Mouse (Mus musculus): Measurements from ENCODE around the gene Fam168a. TPM values are rescaled to one million over a fixed set of nuclear protein-coding genes. Genes with fewer than 3 reads are reported as not detected.

Gene Fam168a
- polyA plus RNA-seq, 1 experiment from 2014 or later = 102 TPM

- WGBS = 81% methylated on average over 5 of the region's 5 CpGs
- Histone ChIP-seq H3K4me2 (ENCODE audit: low read length) (no peak overlapping the region), H3K27ac (ENCODE audit: low read depth, low read length) (no peak overlapping the region), H3K4me1 (ENCODE audit: control insufficient read depth, insufficient read depth, low read depth, low read length) (no peaks in the 10 kb centered on the region), H3K9me3 (ENCODE audit: control insufficient read depth, low read length) (no peaks in the 10 kb centered on the region), H3K27me3 (replicated peaks; ENCODE audit: control insufficient read depth, insufficient read depth, low read length) (no peaks in the 10 kb centered on the region), H3K36me3 (ENCODE audit: control insufficient read depth, insufficient read depth, low read length) (peaks cover 12% of the 10 kb centered on the region; the same call in 1 of the 2 replicates), H3K9ac (ENCODE audit: low read depth, low read length) (no peak overlapping the region), H3K4me3 (ENCODE audit: low read length) (no peak overlapping the region)
- ATAC-seq = no peak
Observed at GRCm38 (mm10) chr7:100871892-100872291, 165.5 kb downstream of the Fam168a start.

- no peaks in the 10 kb centered on the region for H3K27me3 ChIP-seq (replicated peaks; ENCODE audit: control insufficient read depth, insufficient read depth, low read length)
- peaks cover 20% of the 10 kb centered on the region; the same call in 1 of the 2 replicates for H3K36me3 ChIP-seq (ENCODE audit: control insufficient read depth, insufficient read depth, low read length)
- no peaks in the 10 kb centered on the region for H3K9me3 ChIP-seq (ENCODE audit: control insufficient read depth, low read length)
- no peak overlapping the region for H3K4me2 ChIP-seq (ENCODE audit: low read length)
- H3K9ac ChIP-seq (ENCODE audit: low read depth, low read length) = no peak overlapping the region
- no peaks in the 10 kb centered on the region for H3K4me1 ChIP-seq (ENCODE audit: control insufficient read depth, insufficient read depth, low read depth, low read length)
- ATAC-seq = no peak
- no peak overlapping the region for H3K27ac ChIP-seq (ENCODE audit: low read depth, low read length)
- 93% methylated on average over 13 of the region's 13 CpGs for WGBS
- no peak overlapping the region for H3K4me3 ChIP-seq (ENCODE audit: low read length)
Observed at GRCm38 (mm10) chr7:100873197-100873596, 166.8 kb downstream of the Fam168a start.

- H3K4me2 ChIP-seq (ENCODE audit: low read length) = no peak overlapping the region
- ATAC-seq = no peak
- WGBS = 78% methylated on average over 1 of the region's 1 CpGs
- H3K36me3 ChIP-seq (ENCODE audit: control insufficient read depth, insufficient read depth, low read length) = peaks cover 23% of the 10 kb centered on the region; the same call in 1 of the 2 replicates
- no peak overlapping the region for H3K9ac ChIP-seq (ENCODE audit: low read depth, low read length)
- no peaks in the 10 kb centered on the region for H3K27me3 ChIP-seq (replicated peaks; ENCODE audit: control insufficient read depth, insufficient read depth, low read length)
- H3K27ac ChIP-seq (ENCODE audit: low read depth, low read length) = no peak overlapping the region
- no peak overlapping the region for H3K4me3 ChIP-seq (ENCODE audit: low read length)
- H3K9me3 ChIP-seq (ENCODE audit: control insufficient read depth, low read length) = no peaks in the 10 kb centered on the region
- no peaks in the 10 kb centered on the region for H3K4me1 ChIP-seq (ENCODE audit: control insufficient read depth, insufficient read depth, low read depth, low read length)
Observed at GRCm38 (mm10) chr7:100875822-100876221, 169.4 kb downstream of the Fam168a start.

GRCm38 (mm10) chr7:100876293-100876692 lies 169.9 kb downstream of the Fam168a start:
- no peaks in the 10 kb centered on the region for H3K4me1 ChIP-seq (ENCODE audit: control insufficient read depth, insufficient read depth, low read depth, low read length)
- 90% methylated on average over 13 of the region's 13 CpGs for WGBS
- H3K36me3 ChIP-seq (ENCODE audit: control insufficient read depth, insufficient read depth, low read length) = peaks cover 23% of the 10 kb centered on the region; the same call in 1 of the 2 replicates
- no peak overlapping the region for H3K4me3 ChIP-seq (ENCODE audit: low read length)
- ATAC-seq = no peak
- H3K27me3 ChIP-seq (replicated peaks; ENCODE audit: control insufficient read depth, insufficient read depth, low read length) = no peaks in the 10 kb centered on the region
- H3K4me2 ChIP-seq (ENCODE audit: low read length) = no peak overlapping the region
- H3K27ac ChIP-seq (ENCODE audit: low read depth, low read length) = no peak overlapping the region
- no peaks in the 10 kb centered on the region for H3K9me3 ChIP-seq (ENCODE audit: control insufficient read depth, low read length)
- no peak overlapping the region for H3K9ac ChIP-seq (ENCODE audit: low read depth, low read length)

GRCm38 (mm10) chr7:100876771-100877170 lies 170.3 kb downstream of the Fam168a start:
- Histone ChIP-seq H3K9ac (ENCODE audit: low read depth, low read length) (no peak overlapping the region), H3K9me3 (ENCODE audit: control insufficient read depth, low read length) (no peaks in the 10 kb centered on the region), H3K27ac (ENCODE audit: low read depth, low read length) (no peak overlapping the region), H3K4me1 (ENCODE audit: control insufficient read depth, insufficient read depth, low read depth, low read length) (no peaks in the 10 kb centered on the region), H3K4me2 (ENCODE audit: low read length) (no peak overlapping the region), H3K36me3 (ENCODE audit: control insufficient read depth, insufficient read depth, low read length) (peaks cover 23% of the 10 kb centered on the region; the same call in 1 of the 2 replicates), H3K4me3 (ENCODE audit: low read length) (no peak overlapping the region), H3K27me3 (replicated peaks; ENCODE audit: control insufficient read depth, insufficient read depth, low read length) (no peaks in the 10 kb centered on the region)
- ATAC-seq = no peak
- WGBS = 86% methylated on average over 9 of the region's 9 CpGs

- no peak for ATAC-seq
- no peaks in the 10 kb centered on the region for H3K4me1 ChIP-seq (ENCODE audit: control insufficient read depth, insufficient read depth, low read depth, low read length)
- no peak overlapping the region for H3K27ac ChIP-seq (ENCODE audit: low read depth, low read length)
- no peak overlapping the region for H3K4me2 ChIP-seq (ENCODE audit: low read length)
- no peaks in the 10 kb centered on the region for H3K27me3 ChIP-seq (replicated peaks; ENCODE audit: control insufficient read depth, insufficient read depth, low read length)
- H3K36me3 ChIP-seq (ENCODE audit: control insufficient read depth, insufficient read depth, low read length) = peaks cover 27% of the 10 kb centered on the region
- H3K9ac ChIP-seq (ENCODE audit: low read depth, low read length) = no peak overlapping the region
- no peaks in the 10 kb centered on the region for H3K9me3 ChIP-seq (ENCODE audit: control insufficient read depth, low read length)
- 25% methylated on average over 20 of the region's 20 CpGs for WGBS
- no peak overlapping the region for H3K4me3 ChIP-seq (ENCODE audit: low read length)
Observed at GRCm38 (mm10) chr7:100879595-100879994, 173.2 kb downstream of the Fam168a start.

GRCm38 (mm10) chr7:100881531-100881930 lies 175.1 kb downstream of the Fam168a start:
- Histone ChIP-seq H3K4me1 (ENCODE audit: control insufficient read depth, insufficient read depth, low read depth, low read length) (no peaks in the 10 kb centered on the region), H3K9me3 (ENCODE audit: control insufficient read depth, low read length) (no peaks in the 10 kb centered on the region), H3K4me3 (ENCODE audit: low read length) (no peak overlapping the region), H3K36me3 (ENCODE audit: control insufficient read depth, insufficient read depth, low read length) (peaks cover 29% of the 10 kb centered on the region), H3K27ac (ENCODE audit: low read depth, low read length) (no peak overlapping the region), H3K27me3 (replicated peaks; ENCODE audit: control insufficient read depth, insufficient read depth, low read length) (no peaks in the 10 kb centered on the region), H3K4me2 (ENCODE audit: low read length) (no peak overlapping the region), H3K9ac (ENCODE audit: low read depth, low read length) (no peak overlapping the region)
- no peak for ATAC-seq
- WGBS = 94% methylated on average over 9 of the region's 9 CpGs

- Histone ChIP-seq H3K4me1 (ENCODE audit: control insufficient read depth, insufficient read depth, low read depth, low read length) (no peaks in the 10 kb centered on the region), H3K36me3 (ENCODE audit: control insufficient read depth, insufficient read depth, low read length) (peaks cover 25% of the 10 kb centered on the region), H3K9me3 (ENCODE audit: control insufficient read depth, low read length) (no peaks in the 10 kb centered on the region), H3K9ac (ENCODE audit: low read depth, low read length) (no peak overlapping the region), H3K4me3 (ENCODE audit: low read length) (no peak overlapping the region), H3K4me2 (ENCODE audit: low read length) (no peak overlapping the region), H3K27ac (ENCODE audit: low read depth, low read length) (no peak overlapping the region), H3K27me3 (replicated peaks; ENCODE audit: control insufficient read depth, insufficient read depth, low read length) (no peaks in the 10 kb centered on the region)
- ATAC-seq = no peak
- 92% methylated on average over 4 of the region's 4 CpGs for WGBS
Observed at GRCm38 (mm10) chr7:100881950-100882349, 175.5 kb downstream of the Fam168a start.

GRCm38 (mm10) chr7:100884460-100884859 lies 178.0 kb downstream of the Fam168a start:
- Histone ChIP-seq H3K27me3 (replicated peaks; ENCODE audit: control insufficient read depth, insufficient read depth, low read length) (no peaks in the 10 kb centered on the region), H3K4me3 (ENCODE audit: low read length) (no peak overlapping the region), H3K4me1 (ENCODE audit: control insufficient read depth, insufficient read depth, low read depth, low read length) (no peaks in the 10 kb centered on the region), H3K4me2 (ENCODE audit: low read length) (no peak overlapping the region), H3K9ac (ENCODE audit: low read depth, low read length) (no peak overlapping the region), H3K9me3 (ENCODE audit: control insufficient read depth, low read length) (no peaks in the 10 kb centered on the region), H3K27ac (ENCODE audit: low read depth, low read length) (no peak overlapping the region), H3K36me3 (ENCODE audit: control insufficient read depth, insufficient read depth, low read length) (peaks cover 18% of the 10 kb centered on the region)
- no peak for ATAC-seq
- 92% methylated on average over 4 of the region's 4 CpGs for WGBS

- Histone ChIP-seq H3K9ac (ENCODE audit: low read depth, low read length) (no peak overlapping the region), H3K27me3 (replicated peaks; ENCODE audit: control insufficient read depth, insufficient read depth, low read length) (no peaks in the 10 kb centered on the region), H3K36me3 (ENCODE audit: control insufficient read depth, insufficient read depth, low read length) (peaks cover 16% of the 10 kb centered on the region), H3K4me2 (ENCODE audit: low read length) (no peak overlapping the region), H3K4me1 (ENCODE audit: control insufficient read depth, insufficient read depth, low read depth, low read length) (no peaks in the 10 kb centered on the region), H3K9me3 (ENCODE audit: control insufficient read depth, low read length) (no peaks in the 10 kb centered on the region), H3K4me3 (ENCODE audit: low read length) (no peak overlapping the region), H3K27ac (ENCODE audit: low read depth, low read length) (no peak overlapping the region)
- 27% methylated on average over 3 of the region's 3 CpGs for WGBS
- ATAC-seq = no peak
Observed at GRCm38 (mm10) chr7:100886535-100886934, 180.1 kb downstream of the Fam168a start.

Data from hindbrain, embryonic 16.5 days (tissue).